Mouse (Mus musculus) heart, adult 2 months (tissue): ENCODE measurements around the gene Celf1.

Source experiments
- CTCF ChIP-seq: fragments of 200-600 bp; IDR thresholded peaks from 2 replicates; pipeline ENCODE4 v1.8.1; 2022; ENCODE audit warnings: antibody characterized with exemption, mild to moderate bottlenecking, moderate library complexity
- EP300 ChIP-seq: fragments of 200-500 bp; IDR thresholded peaks from 2 replicates; pipeline ENCODE4 v1.6.1; 2011; ENCODE audit warnings: low read depth, low read length, control low read depth; ENCODE audit not compliant: insufficient read depth

DNA sequence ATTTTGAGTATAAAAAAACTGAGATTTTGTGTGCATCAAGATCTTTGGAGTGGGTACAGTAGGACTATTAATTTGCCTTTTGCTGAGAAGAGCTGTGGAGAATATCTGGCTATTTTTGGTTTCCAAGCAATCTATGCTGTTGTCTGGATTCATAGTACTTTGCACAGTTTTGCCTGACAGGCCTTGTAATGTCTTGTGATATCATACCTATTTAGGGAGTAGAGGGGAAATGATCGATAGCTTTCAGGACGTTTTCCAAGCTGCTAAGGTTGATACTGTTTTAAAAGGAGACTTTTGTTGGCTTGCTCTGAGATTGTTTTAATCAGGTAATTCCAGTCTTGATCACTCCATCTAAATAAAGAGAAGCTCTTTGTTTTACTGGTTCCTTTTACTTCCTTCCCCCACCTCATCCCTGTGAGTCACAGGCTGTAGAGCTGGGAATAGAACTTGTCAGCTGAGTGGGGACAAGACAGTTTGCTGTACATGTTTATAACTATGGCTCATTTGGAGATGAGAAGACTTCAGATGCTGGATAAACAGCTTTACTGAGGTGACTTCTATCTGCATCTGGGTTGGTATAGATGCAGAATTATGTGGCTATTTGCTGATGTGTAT lies 25.4 kb downstream of the Celf1 start:
- TF ChIP-seq CTCF (no peak), EP300 (no peak)
